Mouse (Mus musculus) G1E-ER4 (cell line): Measurements from ENCODE around the gene Tmem41a. TPM values are rescaled to one million over a fixed set of nuclear protein-coding genes. Genes with fewer than 3 reads are reported as not detected.

Experiments
- GATA1 ChIP-seq: IDR thresholded peaks from one replicate; pipeline ENCODE4 v1.8.0; 2012; ENCODE audit warnings: low read length, inconsistent platforms
- polyA plus RNA-seq: library from polyadenylated mRNA; stranded (reverse); fragments of >175 nt; gene quantifications from 2 replicates; pipeline ENCODE4 v1.2.3, GENCODE M21; 2012

The Tmem41a gene
- polyA plus RNA-seq, 1 experiment = 2.6 TPM

- no peak for TF ChIP-seq GATA1
Observed at GRCm38 (mm10) chr16:21916681-21917080, 30.7 kb downstream of the Tmem41a start.

GRCm38 (mm10) chr16:21913347-21913746 lies 34.0 kb downstream of the Tmem41a start:
- no peak for TF ChIP-seq GATA1

GRCm38 (mm10) chr16:21906902-21907301 lies 40.5 kb downstream of the Tmem41a start:
- TF ChIP-seq GATA1 = no peak

DNA sequence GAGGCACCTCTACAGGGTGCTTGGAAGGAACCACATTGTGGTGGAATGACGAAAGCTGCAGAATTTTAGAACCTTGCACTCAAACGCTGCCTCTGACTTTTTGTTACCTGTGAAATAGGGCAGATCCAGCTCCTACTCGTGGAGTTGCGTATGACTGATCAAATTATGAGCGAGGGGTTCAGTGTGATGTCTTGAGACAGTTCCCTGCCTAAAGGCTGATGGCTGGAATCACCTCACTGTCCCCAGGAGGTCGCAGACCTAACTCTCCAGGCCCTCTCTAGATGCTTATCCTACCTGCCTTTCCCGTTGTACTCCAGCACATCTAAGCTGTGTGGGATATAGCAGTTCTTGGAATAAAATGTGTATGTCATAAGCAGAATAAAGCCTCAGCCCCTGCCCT lies 41.4 kb downstream of the Tmem41a start:
- no peak for TF ChIP-seq GATA1

DNA sequence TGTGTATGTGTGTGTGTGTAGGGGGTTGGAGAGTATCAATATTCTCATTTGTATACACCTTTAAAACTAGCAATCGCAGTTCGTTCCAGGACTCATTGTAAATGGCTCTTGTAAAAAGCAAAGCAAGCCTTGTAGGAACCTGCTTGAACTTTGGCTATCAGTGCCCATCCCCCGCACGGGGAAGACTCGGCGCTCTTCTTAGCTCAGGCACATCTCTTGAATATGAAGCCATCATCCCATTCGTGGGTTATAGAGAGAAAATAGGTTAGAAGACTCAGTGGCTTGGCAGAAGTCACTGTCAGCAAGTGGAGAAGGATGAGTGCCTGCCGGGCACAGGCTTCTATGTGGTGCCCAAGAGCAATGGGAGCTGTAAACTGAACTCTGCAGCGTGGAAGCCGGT lies 42.7 kb downstream of the Tmem41a start:
- no peak for TF ChIP-seq GATA1

DNA sequence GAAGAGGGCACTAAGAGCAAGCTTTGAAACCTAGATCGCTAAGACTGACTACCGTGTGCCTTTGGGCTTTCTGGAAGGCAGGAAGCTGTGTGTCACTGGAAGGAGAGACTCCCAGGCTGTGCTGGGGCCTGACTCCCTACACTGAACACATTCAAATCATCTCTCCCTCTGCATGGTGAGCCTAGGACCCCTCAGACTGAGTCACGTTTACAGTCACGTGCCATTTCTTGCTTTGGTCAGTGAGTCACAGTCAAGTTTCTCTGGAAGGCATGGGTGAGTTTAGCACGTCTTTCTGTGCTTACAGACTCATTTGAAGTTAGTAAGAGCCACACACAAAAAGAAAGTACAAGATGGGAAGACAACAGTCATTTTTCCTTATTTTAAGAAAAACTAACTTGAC lies 46.1 kb downstream of the Tmem41a start:
- TF ChIP-seq GATA1 = no peak

- TF ChIP-seq GATA1 = no peak
Observed at GRCm38 (mm10) chr16:21893890-21894289, 53.5 kb downstream of the Tmem41a start.

- TF ChIP-seq GATA1 = no peak
Observed at GRCm38 (mm10) chr16:21887601-21888000, 59.8 kb downstream of the Tmem41a start.

Other genes with a start within 250 kb of the Tmem41a start
- gene Ehhadh, start 159.7 kb downstream of the Tmem41a start, polyA plus RNA-seq = not detected in 2 replicates
- gene Map3k13, start 153.2 kb downstream of the Tmem41a start, polyA plus RNA-seq = 0.03 and 0.05 TPM in 2 replicates
- gene Liph, start 48.1 kb upstream of the Tmem41a start, polyA plus RNA-seq = 0.08 TPM in 1 of 2 replicates, not detected in the other
- gene Senp2, start 61.9 kb upstream of the Tmem41a start, polyA plus RNA-seq = 19.0 and 22.6 TPM in 2 replicates
- gene Igf2bp2, start 215.7 kb upstream of the Tmem41a start, polyA plus RNA-seq = 0.10 TPM in 1 of 2 replicates, not detected in the other